Mouse (Mus musculus): ENCODE measurements around the gene Olfr191. TPM values are rescaled to one million over a fixed set of nuclear protein-coding genes. Genes with fewer than 3 reads are reported as not detected.
"Not testable (repeated sequence)": the region's sequence is repeated elsewhere in the genome, so short reads cannot be mapped to it uniquely, and the experiment has no call there.

The Olfr191 gene
- polyA plus RNA-seq (2015; fragmentation: Nextera tagmentation; extraction: Ambion mirVana), result not detected in 2 replicates

DNA sequence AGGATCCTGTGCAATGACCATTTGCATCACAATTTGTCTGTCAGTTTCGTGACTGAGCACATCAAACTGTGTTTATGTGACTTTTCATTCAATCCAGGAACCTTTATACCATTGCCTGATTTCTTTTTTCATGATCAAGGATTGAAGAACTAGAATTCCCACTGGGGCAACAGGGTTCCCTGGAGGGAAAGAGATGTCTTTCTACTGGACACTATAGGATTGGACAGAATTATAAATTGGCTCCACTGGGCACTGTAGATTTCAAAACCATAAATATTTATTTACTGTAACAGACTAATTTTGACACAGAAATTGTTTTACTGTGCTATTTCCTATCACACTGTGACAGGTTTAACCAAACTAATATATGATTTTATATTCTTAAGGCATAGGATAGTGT lies at the start of gene Olfr191:
TSS of gene Olfr191 (minus strand) at position 101 of the 400 bp plus-strand sequence.
- not testable (repeated sequence) for H3K9me3 ChIP-seq (replicated peaks); H3K4me1 ChIP-seq; H3K36me3 ChIP-seq (ENCODE audit: poor library complexity, severe bottlenecking); ATAC-seq; H3K27ac ChIP-seq; H3K4me3 ChIP-seq; H3K9ac ChIP-seq; H3K27me3 ChIP-seq; H3K4me2 ChIP-seq
- 54% methylated on average over 1 of the region's 1 CpGs for WGBS

DNA sequence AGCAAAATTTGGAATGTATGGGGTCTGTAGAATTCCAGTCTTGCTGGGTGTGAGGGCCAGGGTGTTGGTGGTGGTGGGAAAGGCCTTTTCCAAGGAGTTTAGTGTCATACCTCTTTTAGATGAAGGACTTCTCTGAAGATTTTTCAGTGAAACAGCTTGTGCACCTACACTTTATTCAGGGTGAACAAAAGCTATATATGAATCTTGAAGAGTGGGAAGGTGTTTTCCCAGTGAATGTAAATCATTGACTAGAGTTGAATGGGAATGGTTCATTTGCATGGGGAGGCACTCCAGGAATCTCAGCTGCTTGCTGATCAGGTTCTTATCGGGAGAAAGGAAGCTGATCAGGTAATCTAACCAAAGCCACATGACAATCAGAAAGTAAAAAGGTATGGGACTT lies 41.1 kb upstream of the Olfr191 start:
- 80% methylated on average over 1 of the region's 1 CpGs for WGBS

DNA sequence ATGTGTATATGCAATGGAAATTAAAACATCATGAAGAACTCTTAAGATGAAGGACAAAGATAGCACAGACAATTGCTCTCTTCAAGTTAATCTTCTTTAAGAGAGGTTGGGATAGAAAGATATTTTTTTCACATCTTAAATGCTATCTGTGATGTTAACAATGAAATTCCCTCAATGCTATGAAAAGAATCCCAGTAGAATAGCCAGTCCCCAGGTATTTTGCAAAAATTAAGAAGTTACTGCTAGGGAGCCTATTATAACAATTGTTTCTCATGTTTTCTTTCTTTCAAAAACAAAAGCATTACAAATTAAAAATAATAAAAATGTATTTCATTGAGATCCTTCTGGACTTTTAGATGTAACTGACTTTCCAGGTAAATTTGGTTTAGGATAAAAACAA lies 31.3 kb upstream of the Olfr191 start, which contains the start of gene Olfr194:
TSS of gene Olfr194 (minus strand) at position 101 of the 400 bp plus-strand sequence.
- Histone ChIP-seq H3K9me3 (replicated peaks) (no peaks in the 10 kb centered on the region), H3K4me3 (no peak within 1 kb of the TSS), H3K27ac (no peak within 1 kb of the TSS), H3K27me3 (no peaks in the 10 kb centered on the region), H3K9ac (no peak within 1 kb of the TSS), H3K36me3 (ENCODE audit: poor library complexity, severe bottlenecking) (no peaks in the 10 kb centered on the region), H3K4me1 (no peaks in the 10 kb centered on the region), H3K4me2 (no peak within 1 kb of the TSS)
- no peak for ATAC-seq

More for the DNA sequence above, 41.1 kb upstream of the Olfr191 start:
- Histone ChIP-seq H3K9ac (no peak overlapping the region), H3K9me3 (replicated peaks) (0 out of 2 replicates have a peak, but pooled peaks cover 3% of the 10 kb centered on the region), H3K4me1 (no peaks in the 10 kb centered on the region), H3K36me3 (ENCODE audit: poor library complexity, severe bottlenecking) (no peaks in the 10 kb centered on the region), H3K4me3 (no peak overlapping the region), H3K4me2 (no peak overlapping the region), H3K27ac (no peak overlapping the region), H3K27me3 (no peaks in the 10 kb centered on the region)
- ATAC-seq, result no peak

DNA sequence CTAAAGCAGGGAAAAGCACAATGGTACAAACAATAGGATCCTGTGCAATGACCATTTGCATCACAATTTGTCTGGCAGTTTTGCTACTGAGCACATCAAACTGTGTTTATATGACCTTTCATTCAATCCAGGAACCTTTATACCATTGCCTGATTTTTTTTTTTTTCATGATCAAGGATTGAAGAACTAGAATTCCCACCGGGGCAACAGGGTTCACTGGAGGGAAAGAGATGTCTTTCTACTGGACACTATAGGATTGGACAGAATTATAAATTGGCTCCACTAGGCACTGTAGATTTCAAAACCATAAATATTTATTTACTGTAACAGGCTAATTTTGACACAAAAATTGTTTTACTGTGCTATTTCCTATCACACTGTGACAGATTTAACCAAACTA lies 22.2 kb upstream of the Olfr191 start, which contains the start of gene Olfr193:
TSS of gene Olfr193 (minus strand) at position 101 of the 400 bp plus-strand sequence.
- H3K9ac ChIP-seq, result no peak within 1 kb of the TSS
- no peaks in the 10 kb centered on the region for H3K4me1 ChIP-seq
- no peak within 1 kb of the TSS for H3K4me3 ChIP-seq
- H3K36me3 ChIP-seq (ENCODE audit: poor library complexity, severe bottlenecking), result no peaks in the 10 kb centered on the region
- WGBS, result 87% methylated on average over 1 of the region's 1 CpGs
- no peaks in the 10 kb centered on the region for H3K27me3 ChIP-seq
- H3K27ac ChIP-seq, result no peak within 1 kb of the TSS
- no peak within 1 kb of the TSS for H3K4me2 ChIP-seq
- ATAC-seq, result no peak
- no peaks in the 10 kb centered on the region for H3K9me3 ChIP-seq (replicated peaks)

DNA sequence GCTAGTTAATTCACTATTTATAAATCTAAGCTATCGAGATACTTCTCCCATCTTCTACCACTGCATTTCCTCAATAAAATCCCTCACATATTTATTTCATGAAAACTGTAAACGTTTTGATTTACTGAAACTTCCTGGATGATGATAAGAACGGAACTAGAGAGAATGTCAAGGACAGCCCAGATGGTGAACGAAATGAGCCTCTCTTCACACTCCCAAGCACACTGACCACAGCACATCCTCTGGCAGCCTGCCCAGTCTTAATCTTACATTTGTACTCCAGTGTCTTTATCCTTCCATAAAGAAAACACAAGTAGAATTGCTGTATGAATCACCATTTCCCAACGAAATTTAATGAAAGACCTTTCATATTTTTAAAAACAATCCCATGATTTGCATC lies 18.9 kb upstream of the Olfr191 start:
- not testable (repeated sequence) for ATAC-seq, H3K4me2 ChIP-seq

DNA sequence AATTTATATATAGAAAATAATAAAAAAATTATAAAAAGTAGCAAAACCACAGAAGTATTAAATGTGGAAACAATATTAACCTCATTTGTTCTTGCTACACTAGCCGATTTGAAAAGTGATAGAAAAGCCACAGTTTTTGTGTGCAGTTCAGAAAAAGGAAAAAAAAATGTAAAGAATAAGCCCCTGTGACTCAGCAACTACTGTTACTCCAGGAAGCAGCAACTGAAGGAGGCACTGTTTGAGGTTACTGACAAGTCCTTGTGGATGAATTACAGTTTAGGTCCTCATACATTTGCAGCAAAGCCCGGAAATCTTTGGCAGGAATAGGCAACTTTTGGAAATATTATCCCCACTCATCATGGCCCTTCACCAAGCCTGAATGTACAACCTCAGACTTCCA lies 15.7 kb upstream of the Olfr191 start:
- ATAC-seq, result no peak
- WGBS, result 93% methylated on average over 2 of the region's 2 CpGs
- H3K9me3 ChIP-seq (replicated peaks), result no peaks in the 10 kb centered on the region

More for the DNA sequence above, 18.9 kb upstream of the Olfr191 start:
- H3K9ac ChIP-seq; H3K4me1 ChIP-seq; H3K4me3 ChIP-seq; H3K36me3 ChIP-seq (ENCODE audit: poor library complexity, severe bottlenecking); H3K9me3 ChIP-seq (replicated peaks); H3K27ac ChIP-seq; H3K27me3 ChIP-seq: not testable (repeated sequence)
- WGBS, result 68% methylated on average over 5 of the region's 5 CpGs

DNA sequence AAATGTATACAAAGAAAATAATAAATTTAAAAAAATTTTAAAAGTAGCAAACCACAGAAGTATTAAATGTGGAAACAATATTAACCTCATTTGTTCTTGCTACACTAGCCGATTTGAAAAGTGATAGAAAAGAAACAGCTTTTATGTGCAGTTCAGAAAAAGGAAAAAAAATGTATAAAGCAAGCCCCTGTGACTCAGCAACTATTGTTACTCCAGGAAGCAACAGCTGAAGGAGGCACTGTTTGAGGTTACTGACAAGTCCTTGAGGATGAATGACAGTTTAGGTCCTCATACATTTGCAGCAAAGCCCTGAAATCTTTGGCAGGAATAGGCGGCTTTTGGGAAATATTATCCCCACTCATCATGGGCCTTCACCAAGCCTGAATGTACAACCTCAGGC lies 8.5 kb downstream of the Olfr191 start:
- H3K9me3 ChIP-seq (replicated peaks); H3K36me3 ChIP-seq (ENCODE audit: poor library complexity, severe bottlenecking); H3K9ac ChIP-seq; H3K27ac ChIP-seq; H3K27me3 ChIP-seq; H3K4me3 ChIP-seq; H3K4me1 ChIP-seq; ATAC-seq; H3K4me2 ChIP-seq: not testable (repeated sequence)
- WGBS, result 90% methylated on average over 2 of the region's 2 CpGs

More for the DNA sequence above, 15.7 kb upstream of the Olfr191 start:
- Histone ChIP-seq H3K4me3 (no peak overlapping the region), H3K27me3 (no peaks in the 10 kb centered on the region), H3K4me1 (no peaks in the 10 kb centered on the region), H3K9ac (no peak overlapping the region), H3K27ac (no peak overlapping the region), H3K36me3 (ENCODE audit: poor library complexity, severe bottlenecking) (no peaks in the 10 kb centered on the region), H3K4me2 (no peak overlapping the region)

DNA sequence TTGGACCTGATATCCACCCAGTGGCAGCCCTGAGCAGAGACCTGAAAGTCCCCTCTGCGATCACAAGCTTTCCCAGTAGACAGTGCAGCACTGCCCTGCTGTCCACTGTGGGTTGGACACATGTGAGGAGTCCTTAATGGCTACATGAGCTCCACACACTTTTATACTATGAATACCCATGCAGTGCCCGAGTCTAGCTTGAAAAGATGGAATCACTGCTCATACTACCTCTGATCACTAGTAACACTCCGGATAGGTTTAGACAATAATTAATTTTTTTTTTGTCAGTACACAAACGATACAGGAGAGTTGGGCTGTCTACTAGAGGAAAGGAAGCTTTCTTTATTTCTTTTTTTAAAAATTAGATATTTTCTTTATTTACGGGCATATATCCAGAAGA lies 11.7 kb downstream of the Olfr191 start, which contains the start of gene Olfr190:
TSS of gene Olfr190 (minus strand) at position 101 of the 400 bp plus-strand sequence.
- 89% methylated on average over 5 of the region's 5 CpGs for WGBS
- no peak within 1 kb of the TSS for H3K4me2 ChIP-seq
- no peak within 1 kb of the TSS for H3K4me3 ChIP-seq
- no peaks in the 10 kb centered on the region for H3K27me3 ChIP-seq
- H3K36me3 ChIP-seq (ENCODE audit: poor library complexity, severe bottlenecking), result no peaks in the 10 kb centered on the region
- ATAC-seq, result no peak
- no peaks in the 10 kb centered on the region for H3K9me3 ChIP-seq (replicated peaks)
- no peak within 1 kb of the TSS for H3K9ac ChIP-seq
- H3K27ac ChIP-seq, result no peak within 1 kb of the TSS
- H3K4me1 ChIP-seq, result no peaks in the 10 kb centered on the region

DNA sequence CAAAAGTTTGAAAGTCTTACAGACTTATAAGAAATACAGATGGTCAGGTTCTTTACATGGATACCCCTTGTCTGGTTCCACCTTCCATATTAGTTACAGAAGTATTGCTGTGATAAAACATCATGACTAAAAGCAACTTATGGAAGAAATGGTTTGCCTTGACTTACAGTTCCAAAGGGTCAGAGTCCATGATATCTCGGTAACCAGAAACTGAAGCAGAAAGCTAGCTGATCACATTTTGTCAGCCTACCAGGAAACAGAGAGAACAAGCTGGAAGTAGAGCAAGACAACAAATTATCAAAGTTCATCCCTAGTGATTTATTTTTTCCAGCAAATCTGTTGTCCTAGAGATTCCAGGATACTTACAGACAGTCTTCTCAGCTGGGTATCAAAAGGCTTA lies 16.1 kb downstream of the Olfr191 start:
- no peak overlapping the region for H3K27ac ChIP-seq
- H3K9ac ChIP-seq, result no peak overlapping the region
- no peak overlapping the region for H3K4me2 ChIP-seq
- no peak for ATAC-seq
- WGBS, result 86% methylated on average over 1 of the region's 1 CpGs
- no peaks in the 10 kb centered on the region for H3K27me3 ChIP-seq
- H3K9me3 ChIP-seq (replicated peaks), result no peaks in the 10 kb centered on the region
- H3K4me1 ChIP-seq, result no peaks in the 10 kb centered on the region
- no peak overlapping the region for H3K4me3 ChIP-seq
- no peaks in the 10 kb centered on the region for H3K36me3 ChIP-seq (ENCODE audit: poor library complexity, severe bottlenecking)

DNA sequence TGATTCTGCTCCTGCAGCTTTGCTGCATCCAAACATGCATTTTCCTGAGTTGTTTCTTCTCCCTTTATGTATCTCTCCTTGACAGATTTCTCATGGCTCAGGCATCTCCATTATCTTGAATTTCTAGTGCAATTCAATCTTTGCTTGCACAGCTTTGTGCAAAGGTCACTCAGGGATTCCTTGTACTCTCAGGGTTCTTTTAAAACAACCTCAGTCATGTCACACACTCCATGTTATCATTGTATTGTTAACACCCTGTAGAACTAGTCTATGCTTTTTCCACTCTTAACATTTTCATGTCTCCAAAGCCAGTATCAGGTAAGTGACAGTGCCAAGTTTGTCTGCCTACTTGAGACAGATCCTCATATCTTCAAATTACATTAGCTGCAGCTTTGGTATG lies 17.9 kb downstream of the Olfr191 start:
- Histone ChIP-seq H3K9me3 (replicated peaks) (no peaks in the 10 kb centered on the region), H3K27ac (no peak overlapping the region), H3K4me2 (no peak overlapping the region), H3K4me1 (no peaks in the 10 kb centered on the region), H3K4me3 (no peak overlapping the region), H3K9ac (no peak overlapping the region), H3K27me3 (no peaks in the 10 kb centered on the region), H3K36me3 (ENCODE audit: poor library complexity, severe bottlenecking) (no peaks in the 10 kb centered on the region)
- ATAC-seq, result no peak

DNA sequence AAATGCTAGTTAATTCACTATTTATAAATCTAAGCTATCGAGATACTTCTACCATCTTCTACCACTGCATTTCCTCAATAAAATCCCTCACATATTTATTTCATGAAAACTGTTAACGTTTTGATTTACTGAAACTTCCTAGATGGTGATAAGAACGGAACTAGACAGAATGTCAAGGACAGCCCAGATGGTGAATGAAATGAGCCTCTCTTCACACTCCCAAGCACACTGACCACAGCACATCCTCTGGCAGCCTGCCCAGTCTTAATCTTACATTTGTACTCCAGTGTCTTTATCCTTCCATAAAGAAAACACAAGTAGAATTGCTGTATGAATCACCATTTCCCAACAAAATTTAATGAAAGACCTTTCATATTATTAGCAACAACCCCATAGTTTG lies 27.2 kb downstream of the Olfr191 start:
- WGBS, result 79% methylated on average over 3 of the region's 3 CpGs
- not testable (repeated sequence) for H3K36me3 ChIP-seq (ENCODE audit: poor library complexity, severe bottlenecking); H3K9me3 ChIP-seq (replicated peaks); H3K27ac ChIP-seq; H3K27me3 ChIP-seq; ATAC-seq; H3K4me3 ChIP-seq; H3K4me2 ChIP-seq; H3K9ac ChIP-seq; H3K4me1 ChIP-seq

DNA sequence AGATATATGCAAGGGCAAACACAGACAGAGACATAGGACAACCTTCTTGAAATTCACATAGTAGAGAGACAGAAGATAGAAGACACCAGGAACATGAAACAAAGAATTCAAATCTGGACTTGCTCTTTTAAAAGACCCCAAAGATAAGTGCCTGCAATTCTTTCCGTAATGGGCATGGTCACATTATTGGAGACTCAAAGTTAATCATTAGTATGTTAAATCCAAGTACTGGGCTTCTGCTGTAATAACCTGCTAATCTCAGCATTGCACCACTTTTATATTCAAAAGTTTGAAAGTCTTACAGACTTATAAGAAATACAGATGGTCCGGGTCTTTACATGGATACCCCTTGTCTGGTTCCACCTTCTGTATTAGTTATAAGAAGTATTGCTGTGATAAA lies 40.3 kb downstream of the Olfr191 start:
- H3K4me1 ChIP-seq; H3K9me3 ChIP-seq (replicated peaks); ATAC-seq; H3K9ac ChIP-seq; H3K4me2 ChIP-seq; H3K27ac ChIP-seq; H3K27me3 ChIP-seq; H3K36me3 ChIP-seq (ENCODE audit: poor library complexity, severe bottlenecking); H3K4me3 ChIP-seq: not testable (repeated sequence)
- 92% methylated on average over 2 of the region's 2 CpGs for WGBS

DNA sequence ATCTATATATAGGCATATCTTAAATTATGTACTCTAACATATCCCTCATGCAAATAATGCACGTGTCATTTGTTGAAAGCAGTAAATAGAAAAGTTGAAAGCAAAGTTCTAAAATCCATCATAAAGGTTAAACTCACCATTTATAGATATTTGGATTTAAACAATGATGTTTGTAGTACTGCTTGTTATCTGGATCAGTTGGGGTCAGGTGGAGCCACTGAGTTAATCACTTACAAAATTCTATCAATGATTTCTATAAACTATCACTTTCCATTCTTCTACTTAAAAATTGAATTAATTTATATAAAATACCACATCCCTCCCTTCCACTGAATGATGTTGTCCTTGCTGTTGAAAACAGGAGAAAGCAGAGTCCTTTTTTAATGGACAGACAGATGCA lies 40.8 kb downstream of the Olfr191 start:
- no peak overlapping the region for H3K4me2 ChIP-seq
- H3K36me3 ChIP-seq (ENCODE audit: poor library complexity, severe bottlenecking), result no peaks in the 10 kb centered on the region
- no peak for ATAC-seq
- WGBS, result 81% methylated on average over 1 of the region's 1 CpGs
- H3K4me3 ChIP-seq, result no peak overlapping the region
- no peaks in the 10 kb centered on the region for H3K4me1 ChIP-seq
- no peaks in the 10 kb centered on the region for H3K27me3 ChIP-seq
- H3K27ac ChIP-seq, result no peak overlapping the region
- no peak overlapping the region for H3K9ac ChIP-seq
- no peaks in the 10 kb centered on the region for H3K9me3 ChIP-seq (replicated peaks)

Measured in forebrain, embryonic 13.5 days (tissue).